Mouse (Mus musculus) heart, adult 8-10 months (tissue): ENCODE results near the gene Svop. TPM values are rescaled to one million over a fixed set of nuclear protein-coding genes. Genes with fewer than 3 reads are reported as not detected.

Source experiments
- DNase-seq: peaks from one replicate; pipeline ENCODE4 v3.0.0; 2022; ENCODE audit warnings: low spot score
- total RNA-seq, 4 experiments: library from RNA; stranded (reverse); gene quantifications; 2 replicates each; pipeline ENCODE4 v1.2.4; 2022

Svop gene
- not detected for total RNA-seq

GRCm38 (mm10) chr5:114091057-114091807, at the start of gene Svop:
TSS of gene Svop (minus strand) at chr5:114091570.
- peak; percentile 22 for DNase-seq

DNA sequence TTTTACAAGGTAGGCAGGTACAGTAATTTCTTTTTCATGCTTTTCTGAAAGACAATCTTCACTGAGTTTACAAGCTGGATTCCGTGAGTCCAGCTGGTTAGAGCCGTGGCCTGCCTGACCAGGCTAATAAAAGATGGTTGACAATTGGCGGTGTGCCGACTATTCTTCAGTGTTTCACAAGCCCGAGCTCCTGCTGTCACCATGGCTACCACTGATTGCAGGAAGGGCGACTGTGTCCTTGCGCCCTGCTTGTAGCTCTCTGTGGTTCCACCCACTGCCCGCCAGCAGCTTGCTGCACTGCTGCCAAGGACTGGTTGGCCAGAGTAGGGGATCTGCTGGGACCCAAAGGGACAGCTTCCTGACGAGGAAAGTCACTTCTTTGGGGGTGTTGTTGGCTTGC, 47.8 kb upstream of the Svop start:
- peak; percentile 94 for DNase-seq

DNA sequence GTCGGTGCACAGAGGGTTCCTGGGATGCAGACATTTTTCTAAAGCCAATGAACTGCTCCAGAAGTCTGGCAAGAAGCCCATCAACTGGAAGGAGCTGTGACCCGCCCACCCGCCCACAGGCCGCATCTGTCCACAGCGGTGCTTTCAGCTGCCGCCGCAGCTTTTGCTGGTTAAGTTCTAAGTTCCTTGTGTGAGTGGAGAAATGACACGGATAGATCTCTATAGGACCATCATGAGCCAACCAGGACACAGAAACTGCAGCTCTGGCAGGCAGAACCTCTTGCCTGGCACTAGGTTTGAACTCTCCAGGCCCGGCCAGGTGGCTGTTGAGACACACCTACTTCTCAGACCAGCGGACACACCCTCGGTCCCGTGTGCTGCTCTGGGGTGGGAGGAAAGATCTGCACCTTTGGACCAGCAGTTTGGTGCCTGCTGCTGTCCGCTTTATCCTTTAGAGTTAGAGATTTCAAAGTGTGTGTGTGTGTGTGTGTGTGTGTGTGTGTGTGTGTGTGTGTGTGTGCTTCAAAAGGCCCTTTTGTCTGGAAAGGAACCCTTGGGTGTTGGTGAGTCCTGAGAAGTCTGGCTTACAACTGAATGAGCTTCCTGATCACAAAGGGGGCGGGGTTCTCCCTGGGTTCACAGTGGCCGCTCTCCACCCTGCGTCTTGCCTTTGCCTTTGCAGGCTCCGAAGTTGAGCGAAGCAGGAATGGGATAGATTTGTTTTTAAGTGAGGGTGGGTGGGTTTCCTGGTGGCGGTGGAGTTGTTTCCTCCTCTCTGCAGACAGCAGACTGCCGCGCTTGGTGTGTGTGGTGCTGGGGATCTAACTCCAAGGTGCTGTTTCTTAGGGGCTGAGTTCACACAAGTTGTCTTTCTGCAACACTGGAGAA, 47.2 kb upstream of the Svop start:
- peak; percentile 61 for DNase-seq

DNA sequence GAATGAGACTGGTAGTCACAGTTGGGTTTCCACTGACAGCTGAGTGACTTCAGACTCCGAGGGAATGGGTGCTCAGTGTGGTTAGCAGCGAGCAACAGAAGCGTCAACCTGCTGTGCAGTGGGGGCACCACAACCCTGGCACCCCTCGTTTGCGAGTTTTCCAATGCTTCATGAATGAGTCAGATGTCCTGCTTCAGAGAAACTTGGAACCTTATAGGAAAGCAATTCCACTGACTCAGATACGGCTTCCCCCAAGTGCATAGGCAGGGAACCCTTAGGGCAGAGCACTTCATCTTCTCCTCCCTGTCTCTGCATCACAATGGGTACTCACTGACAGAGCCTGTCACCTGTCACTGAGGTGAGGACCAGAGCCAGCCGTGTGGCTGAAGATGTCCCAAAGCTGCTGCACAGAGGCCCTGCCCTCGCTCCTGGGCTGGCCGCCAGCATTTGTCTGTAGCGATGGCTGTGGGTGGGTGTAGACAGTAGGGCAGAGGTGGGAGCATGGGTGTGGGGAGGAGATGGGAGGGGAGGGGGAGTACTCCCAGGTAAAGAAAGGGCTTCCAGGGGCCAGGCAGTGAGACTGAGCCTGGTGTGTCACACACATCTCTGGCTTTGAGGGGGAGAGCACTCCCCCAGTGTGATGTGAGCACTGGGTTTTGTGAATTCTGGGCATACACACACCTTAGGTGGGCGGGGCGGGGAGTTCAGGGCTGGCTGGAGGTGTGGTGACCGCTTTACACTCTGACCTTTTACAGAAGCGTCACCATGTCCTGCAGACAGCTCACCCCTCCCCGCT, 46.3 kb upstream of the Svop start:
- DNase-seq: no peak

- no peak for DNase-seq
Observed at GRCm38 (mm10) chr5:114135516-114135915, 44.1 kb upstream of the Svop start.

DNA sequence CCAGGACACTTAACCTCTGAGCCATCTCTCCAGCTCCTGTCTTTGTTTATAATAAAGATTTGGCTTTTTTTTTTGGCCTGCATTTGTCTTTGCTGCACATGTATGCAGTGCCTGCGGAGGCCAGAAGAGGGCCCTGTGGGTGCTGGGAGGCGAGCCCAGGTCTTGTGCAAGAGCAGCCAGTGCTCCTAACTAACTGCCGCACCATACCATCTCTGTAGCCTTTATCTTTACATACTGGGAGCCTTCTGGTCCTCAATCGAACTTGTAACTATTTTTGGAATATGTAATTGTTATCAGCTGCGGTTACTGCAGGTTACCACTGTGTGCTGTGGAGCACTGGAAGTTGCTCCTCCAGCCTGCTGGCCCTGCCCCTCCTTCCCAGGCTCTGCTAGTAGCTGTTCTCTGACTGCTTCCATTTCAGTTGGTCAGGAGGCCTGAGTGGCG, 42.7 kb upstream of the Svop start:
- peak; percentile 45 for DNase-seq

DNA sequence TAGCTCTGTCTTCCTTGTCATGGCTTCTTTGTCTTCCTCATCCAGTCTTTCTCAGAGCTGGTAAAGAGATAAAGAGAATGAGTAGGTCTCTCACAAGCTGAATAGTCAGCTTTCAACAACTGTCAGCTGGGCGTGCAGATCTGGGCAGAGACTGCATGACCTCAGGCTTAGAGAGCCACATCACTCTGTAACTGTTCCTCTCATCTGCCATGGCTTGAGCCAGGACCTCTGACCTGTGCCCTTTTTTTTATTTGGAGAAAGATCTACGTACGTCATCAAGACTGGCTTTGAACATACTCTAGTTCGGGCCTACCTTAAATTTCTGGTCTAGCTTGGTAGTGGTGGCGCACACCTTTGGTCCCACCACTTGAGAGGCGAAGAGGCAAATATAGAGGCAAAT, 41.5 kb upstream of the Svop start:
- DNase-seq: no peak

DNA sequence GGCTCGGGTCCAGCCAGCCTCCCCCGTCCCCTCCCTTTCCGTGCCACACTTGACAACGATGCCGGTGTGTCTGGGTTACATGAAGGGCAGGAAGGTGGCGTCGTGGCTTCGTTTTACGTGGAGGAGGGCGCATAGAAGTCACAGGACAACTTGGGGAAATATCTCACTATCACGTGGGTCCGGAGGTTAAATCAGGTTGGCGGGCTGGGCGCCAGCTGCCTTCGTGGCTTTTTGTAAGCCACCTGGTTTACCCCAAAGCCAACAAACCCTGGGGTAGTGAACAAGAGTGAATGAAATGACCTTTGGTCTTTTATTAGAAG, 40.1 kb upstream of the Svop start:
- peak; percentile 60 for DNase-seq

GRCm38 (mm10) chr5:114130698-114131520, 39.5 kb upstream of the Svop start:
- peak; percentile 90 for DNase-seq

GRCm38 (mm10) chr5:114130211-114130605, 38.8 kb upstream of the Svop start, which contains the start of gene Ung:
TSS of gene Ung (plus strand) at chr5:114130386.
- DNase-seq: no peak

DNA sequence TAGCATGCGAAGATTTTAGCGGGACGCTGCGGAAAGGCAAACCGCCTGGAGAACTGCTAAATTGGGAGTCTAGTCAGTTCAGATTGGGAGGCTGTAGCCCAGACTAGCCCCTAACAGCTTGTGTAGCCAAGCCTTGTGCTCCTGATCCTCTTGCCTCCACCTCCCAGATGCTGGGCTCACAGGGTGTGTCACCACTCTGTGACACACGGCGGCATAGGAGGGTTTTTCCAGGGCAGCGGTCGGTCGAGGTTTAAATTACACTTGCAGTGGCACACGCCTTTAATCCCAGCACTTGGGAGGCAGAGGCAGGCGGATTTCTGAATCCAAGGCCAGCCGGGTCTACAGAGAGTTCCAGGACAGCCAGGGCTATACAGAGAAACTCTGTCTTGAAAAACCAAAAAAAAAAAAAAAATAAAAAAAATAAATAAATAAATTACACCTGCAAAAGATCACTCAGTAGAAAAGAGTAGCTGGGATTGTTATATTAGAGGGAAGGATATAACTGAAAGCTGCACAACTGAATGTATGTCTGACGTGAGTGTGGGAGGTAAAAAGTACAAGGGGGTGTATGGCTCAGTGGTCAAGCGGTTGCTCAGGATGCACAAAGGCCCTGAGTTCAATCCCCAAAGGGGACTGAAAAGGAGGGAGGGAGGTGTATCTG, 38.3 kb upstream of the Svop start:
- DNase-seq: no peak

- peak; percentile 75 for DNase-seq
Observed at GRCm38 (mm10) chr5:114127374-114128349, 36.3 kb upstream of the Svop start, which contains the start of gene Alkbh2. TSS of gene Alkbh2 (minus strand) at chr5:114128218.

DNA sequence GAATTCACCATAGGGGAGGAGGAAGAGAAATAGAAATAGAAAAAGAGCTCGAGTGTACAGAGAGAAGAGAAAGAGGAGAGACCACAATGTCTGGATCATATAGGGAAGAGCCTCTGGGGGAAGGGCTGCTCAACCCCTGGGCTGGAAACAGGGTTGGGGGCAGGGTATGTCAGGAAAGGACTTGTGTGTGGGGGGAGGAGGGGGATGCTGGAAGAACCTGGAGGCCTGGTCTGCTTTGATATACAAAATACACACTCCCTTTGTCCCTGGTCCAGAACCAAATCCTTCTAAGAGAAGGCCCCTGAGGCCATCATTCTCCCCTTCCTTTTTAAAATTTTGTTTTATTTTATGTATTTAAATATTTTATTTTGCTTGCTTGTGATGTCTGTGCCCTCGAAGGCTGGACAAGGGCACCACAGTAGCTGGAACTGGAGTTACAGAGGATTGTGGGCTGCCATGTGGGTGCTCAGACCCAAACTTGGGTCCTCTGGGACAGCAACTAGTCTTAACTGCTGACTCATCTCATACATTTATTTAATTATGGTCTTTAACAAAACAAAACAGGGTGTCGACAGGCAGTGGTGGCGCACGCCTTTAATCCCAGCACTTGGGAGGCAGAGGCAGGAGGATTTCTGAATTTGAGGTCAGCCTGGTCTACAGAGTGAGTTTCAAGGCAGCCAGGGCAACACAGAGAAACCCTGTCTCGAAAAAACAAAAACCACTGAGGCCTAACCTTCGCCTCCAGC, 35.3 kb upstream of the Svop start:
- no peak for DNase-seq

DNA sequence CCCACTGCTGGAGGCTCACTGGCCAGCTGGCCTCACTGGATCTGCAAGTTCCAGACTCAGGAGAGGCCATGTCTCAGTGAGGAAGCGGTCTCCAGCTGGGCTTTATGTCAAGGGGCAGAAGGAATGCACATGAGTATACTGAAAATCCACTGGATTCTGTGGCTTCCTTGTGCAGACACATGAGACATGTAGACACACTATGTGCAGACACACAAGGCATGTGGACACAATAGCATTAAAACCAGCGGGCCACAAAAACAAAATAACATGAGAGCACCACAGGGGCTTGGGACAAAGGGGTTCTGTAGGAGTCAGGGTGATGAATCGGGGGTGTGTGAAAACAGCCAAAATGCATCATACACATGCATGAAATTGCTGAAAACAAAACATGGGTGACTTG, 34.6 kb upstream of the Svop start:
- no peak for DNase-seq

DNA sequence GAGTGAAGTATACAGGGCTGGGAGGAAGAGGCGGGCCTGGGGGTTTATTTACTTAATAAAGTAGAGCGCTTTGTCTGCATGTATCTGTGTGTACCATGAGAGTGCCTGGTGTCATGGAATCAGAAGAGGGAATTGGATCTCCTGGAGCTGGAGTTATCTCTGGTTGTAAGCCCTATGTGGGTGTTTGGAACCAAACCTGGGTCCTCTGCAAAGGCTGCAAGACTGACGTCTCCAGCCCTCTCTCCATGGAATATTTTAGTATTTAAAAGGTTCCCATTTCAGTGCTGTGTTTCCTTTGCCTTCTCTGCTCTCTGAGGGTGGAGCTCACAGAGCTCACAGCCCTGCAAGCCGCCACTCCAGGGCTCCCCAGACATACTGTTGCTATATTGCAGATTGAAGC, 28.4 kb upstream of the Svop start:
- DNase-seq: no peak

GRCm38 (mm10) chr5:114116586-114116985, 25.2 kb upstream of the Svop start:
- no peak for DNase-seq

DNA sequence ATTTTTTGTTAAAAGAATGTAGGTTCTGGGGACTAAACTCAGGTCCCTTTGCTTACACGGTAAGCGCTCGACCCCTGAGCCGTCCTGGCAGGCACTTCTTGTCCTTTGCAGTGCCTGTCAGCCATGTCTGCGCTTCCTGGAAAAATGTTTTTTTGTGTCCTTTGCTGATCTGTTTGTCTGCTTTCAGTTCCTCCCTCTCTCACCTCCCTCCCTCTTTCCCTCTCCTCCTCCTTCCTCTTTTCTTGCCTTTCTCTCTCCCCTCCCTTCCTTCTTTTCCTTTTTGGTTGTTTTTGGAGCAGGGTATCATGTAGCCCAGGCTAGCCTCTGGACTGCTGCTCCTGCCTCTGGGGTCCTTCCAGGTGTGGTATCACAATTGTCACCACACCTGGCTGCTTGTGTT, 23.7 kb upstream of the Svop start:
- no peak for DNase-seq

DNA sequence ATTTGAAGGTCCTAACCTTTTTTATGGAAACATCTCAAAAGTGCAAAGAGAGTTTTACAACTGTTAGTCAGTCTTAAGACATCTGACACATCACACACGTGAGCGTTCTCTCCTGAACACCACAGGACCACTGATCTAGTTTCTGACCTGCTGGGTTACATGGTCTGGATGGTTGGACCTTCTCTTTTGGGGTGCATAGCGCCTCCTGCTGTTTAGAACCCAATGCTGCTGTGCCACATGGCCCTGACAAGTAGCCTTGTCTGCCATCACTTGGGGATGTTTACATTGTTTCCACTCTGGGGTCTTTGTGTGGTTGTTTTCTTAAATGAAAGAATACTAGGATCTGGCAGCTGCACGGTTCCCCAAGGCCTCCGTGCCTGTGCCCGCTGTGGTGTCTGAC, 22.0 kb upstream of the Svop start:
- DNase-seq: no peak
